Mouse (Mus musculus) hematopoietic multipotent progenitor cell, adult 10-12 weeks (in vitro differentiated cells): ENCODE results near the gene Bckdk. TPM values are rescaled to one million over a fixed set of nuclear protein-coding genes. Genes with fewer than 3 reads are reported as not detected.

ENCODE experiments used
- polyA plus RNA-seq: library from polyadenylated mRNA; stranded (reverse); fragments of >175 nt; gene quantifications from 2 replicates; pipeline ENCODE4 v1.2.3, GENCODE M21; 2012; ENCODE audit warnings: low replicate concordance

Bckdk gene
- polyA plus RNA-seq: 76.6 and 120 TPM in 2 replicates

GRCm38 (mm10) chr7:127903971-127904796, at the start of gene Bckdk:
Gene Bckdk (plus strand): TSS chr7:127904082.

DNA sequence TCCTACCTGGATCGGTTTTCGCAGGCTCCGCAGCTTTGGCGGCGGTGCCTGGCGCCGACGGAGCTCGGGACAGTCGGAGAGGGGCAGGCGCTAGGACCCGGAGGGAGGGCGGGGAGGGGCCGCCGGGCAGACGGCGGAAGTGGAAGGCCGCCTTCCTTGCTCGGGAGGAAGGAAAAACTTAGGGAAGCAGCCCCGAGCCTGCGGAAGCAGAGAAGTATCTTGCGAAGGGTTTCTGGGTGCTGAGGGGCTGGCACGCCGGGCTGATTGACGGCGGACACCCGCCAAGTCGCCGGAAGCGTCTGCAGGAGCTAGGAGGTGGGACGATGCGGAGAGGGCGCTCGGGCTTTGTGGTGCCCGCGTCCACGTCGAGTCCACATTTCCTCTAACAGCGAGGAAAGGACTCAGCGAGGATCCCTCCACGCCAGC, 27.8 kb upstream of the Bckdk start, which contains the start of gene Zfp646:
TSS of gene Zfp646 (plus strand) at position 181 of the 426 bp plus-strand sequence.

DNA sequence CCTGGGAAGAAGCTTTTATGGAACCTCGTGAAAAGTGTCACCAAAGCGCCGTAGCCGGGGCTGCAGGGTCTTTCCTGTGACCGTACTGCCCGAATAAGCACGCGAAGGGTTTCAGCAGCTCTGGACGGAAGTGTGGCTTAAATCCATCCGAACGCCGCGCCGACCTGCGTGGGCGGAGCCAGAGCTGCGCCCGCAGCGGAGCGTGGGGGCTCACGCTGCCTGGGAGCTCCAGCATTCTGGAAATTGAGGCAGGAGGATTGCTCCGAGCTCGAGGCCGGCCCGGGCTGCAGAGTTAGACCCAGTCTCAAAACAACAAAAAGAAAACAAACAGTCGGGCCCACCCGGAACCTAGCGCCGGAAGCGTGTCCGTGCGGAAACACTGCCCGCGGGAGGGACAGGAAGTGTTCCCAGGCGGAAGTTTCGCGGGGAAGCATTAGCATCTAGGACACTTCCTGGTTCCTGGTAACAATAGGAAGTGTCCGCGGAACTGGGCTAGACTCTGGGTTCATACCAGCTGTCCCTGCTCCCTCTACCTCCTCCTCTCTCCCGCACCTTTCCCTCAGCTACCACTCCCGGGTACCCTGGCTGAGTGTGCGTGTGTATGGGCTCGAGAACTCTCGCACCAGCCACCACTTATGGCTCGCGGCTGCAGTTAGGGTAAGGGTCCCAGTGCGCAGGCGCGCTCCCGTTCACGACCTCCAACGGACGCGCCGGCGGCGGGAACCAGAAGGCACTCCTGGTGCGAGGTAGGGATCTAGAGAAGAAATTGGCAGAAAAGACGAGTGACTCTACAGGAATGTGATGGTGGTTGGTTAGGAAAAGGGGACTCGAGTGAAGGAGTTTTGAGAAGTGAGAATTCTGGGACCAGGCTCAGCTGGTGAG, 27.2 kb upstream of the Bckdk start, which contains the start of gene Zfp668:
TSS of gene Zfp668 (minus strand) at position 362 of the 882 bp plus-strand sequence.

GRCm38 (mm10) chr7:127890798-127891197, 13.1 kb upstream of the Bckdk start, which contains the start of gene Prss53:
Gene Prss53 (minus strand): TSS chr7:127890970.

GRCm38 (mm10) chr7:127895442-127895841, 8.4 kb upstream of the Bckdk start, which contains the start of the genes Gm21974 and Vkorc1:
Gene Gm21974 (minus strand): TSS chr7:127895454.
Gene Vkorc1 (minus strand): TSS chr7:127895617.

GRCm38 (mm10) chr7:127912190-127912871, 8.4 kb downstream of the Bckdk start, which contains the start of gene Kat8:
Gene Kat8 (plus strand): TSS chr7:127912516.

DNA sequence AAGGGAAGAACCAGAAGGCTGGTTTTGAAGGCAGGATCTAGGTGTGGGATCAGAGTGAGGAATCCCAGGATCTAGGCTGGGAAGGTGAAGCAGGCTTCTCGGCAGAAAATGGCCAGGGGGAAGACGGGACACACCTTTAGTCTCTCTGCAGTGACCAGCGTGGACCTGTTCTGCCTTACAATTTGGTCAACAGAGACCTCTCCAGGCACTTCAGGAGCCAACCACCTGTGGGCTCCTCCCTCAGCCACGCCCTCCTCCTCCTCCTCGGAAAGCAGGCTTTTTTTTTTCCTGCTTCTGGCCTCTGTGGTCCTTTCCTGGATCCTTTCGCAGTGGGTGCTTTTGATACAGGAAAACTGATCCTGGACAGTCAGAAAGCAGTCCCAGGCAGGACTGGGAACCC, 26.0 kb downstream of the Bckdk start, which contains the start of gene Prss8:
TSS of gene Prss8 (minus strand) at position 182 of the 400 bp plus-strand sequence.

GRCm38 (mm10) chr7:127946470-127947023, 42.7 kb downstream of the Bckdk start, which contains the start of gene Prss36:
Gene Prss36 (minus strand): TSS chr7:127946725.

Other genes with a start within 250 kb of the Bckdk start
- 238 and 564 TPM in 2 replicates for gene Bcl7c, start 195.1 kb upstream of the Bckdk start, polyA plus RNA-seq
- gene Ctf1, start 191.3 kb upstream of the Bckdk start, polyA plus RNA-seq: 0.25 TPM in 1 of 2 replicates, not detected in the other
- not detected in 2 replicates for gene Ctf2, start 171.9 kb upstream of the Bckdk start, polyA plus RNA-seq
- 26.7 and 56.3 TPM in 2 replicates for gene Fbxl19, start 159.5 kb upstream of the Bckdk start, polyA plus RNA-seq
- 46.3 and 124 TPM in 2 replicates for gene Orai3, start 134.3 kb upstream of the Bckdk start, polyA plus RNA-seq
- gene Setd1a, start 127.4 kb upstream of the Bckdk start, polyA plus RNA-seq: 61.8 and 82.0 TPM in 2 replicates
- 7.0 TPM in 1 of 2 replicates, not detected in the other for gene Gm49388, start 118.5 kb upstream of the Bckdk start, polyA plus RNA-seq
- gene Hsd3b7, start 103.5 kb upstream of the Bckdk start, polyA plus RNA-seq: 0.94 and 7.6 TPM in 2 replicates
- gene Stx4a, start 79.8 kb upstream of the Bckdk start, polyA plus RNA-seq: 86.0 and 101 TPM in 2 replicates
- gene Stx1b, start 79.5 kb upstream of the Bckdk start, polyA plus RNA-seq: 0.03 and 0.11 TPM in 2 replicates
- 33.7 and 53.9 TPM in 2 replicates for gene Zfp646, start 27.9 kb upstream of the Bckdk start, polyA plus RNA-seq
- 25.3 and 26.3 TPM in 2 replicates for gene Zfp668, start 27.3 kb upstream of the Bckdk start, polyA plus RNA-seq
- gene Prss53, start 13.1 kb upstream of the Bckdk start, polyA plus RNA-seq: 0.82 and 1.2 TPM in 2 replicates
- not detected in 2 replicates for gene Gm21974, start 8.6 kb upstream of the Bckdk start, polyA plus RNA-seq
- 7.0 and 14.6 TPM in 2 replicates for gene Vkorc1, start 8.5 kb upstream of the Bckdk start, polyA plus RNA-seq
- 5.5 and 8.5 TPM in 2 replicates for gene Kat8, start 8.4 kb downstream of the Bckdk start, polyA plus RNA-seq
- 0.07 and 0.15 TPM in 2 replicates for gene Prss8, start 26.0 kb downstream of the Bckdk start, polyA plus RNA-seq
- gene Prss36, start 42.6 kb downstream of the Bckdk start, polyA plus RNA-seq: 3.6 and 6.7 TPM in 2 replicates
- 277 and 346 TPM in 2 replicates for gene Fus, start 63.4 kb downstream of the Bckdk start, polyA plus RNA-seq
- 8.6 and 9.0 TPM in 2 replicates for gene Pycard, start 89.8 kb downstream of the Bckdk start, polyA plus RNA-seq
- 0.35 and 1.2 TPM in 2 replicates for gene Trim72, start 99.9 kb downstream of the Bckdk start, polyA plus RNA-seq
- gene Itgam, start 158.6 kb downstream of the Bckdk start, polyA plus RNA-seq: 16.1 and 24.0 TPM in 2 replicates
- 0.16 and 1.5 TPM in 2 replicates for gene Gm49368, start 158.6 kb downstream of the Bckdk start, polyA plus RNA-seq
- 17.8 and 30.0 TPM in 2 replicates for gene Itgax, start 225.5 kb downstream of the Bckdk start, polyA plus RNA-seq